Mouse (Mus musculus): Measurements from ENCODE around the gene Gm10256.
"Not testable (repeated sequence)": the region's sequence is repeated elsewhere in the genome, so short reads cannot be mapped to it uniquely, and the experiment has no call there.

The Gm10256 gene

GRCm38 (mm10) chrY:2830380-2830779, at the start of gene Gm10256, which contains the start of gene Rbmy:
Gm10256 (plus strand) TSS chrY:2830699.
Rbmy (plus strand) TSS chrY:2830680.
- DNase-seq (ENCODE audit: low spot score), result not testable (repeated sequence)

- DNase-seq (ENCODE audit: low spot score), result not testable (repeated sequence)
Measured at GRCm38 (mm10) chrY:2796105-2796504, 34.4 kb upstream of the Gm10256 start, which contains the start of gene Gm4064. Gm4064 (minus strand) TSS chrY:2796205.

GRCm38 (mm10) chrY:2900689-2901088, 70.2 kb downstream of the Gm10256 start, which contains the start of gene Gm10352:
Gm10352 (plus strand) TSS chrY:2900989.
- not testable (repeated sequence) for DNase-seq (ENCODE audit: low spot score)
